Mouse (Mus musculus) cerebellum, adult 2 months (tissue): ENCODE measurements around the gene Slc35b4.

ENCODE experiments used
- CTCF ChIP-seq: fragments of 200-500 bp; IDR thresholded peaks from 2 replicates; pipeline ENCODE4 v1.5.1; 2011; ENCODE audit warnings: low read depth, mild to moderate bottlenecking, control low read depth, low read length, moderate library complexity, borderline replicate concordance; ENCODE audit not compliant: insufficient read depth
- POLR2A ChIP-seq: fragments of 200-500 bp; IDR thresholded peaks from 2 replicates; pipeline ENCODE4 v1.6.1; 2011; ENCODE audit warnings: low read length, control low read depth, borderline replicate concordance; ENCODE audit not compliant: insufficient read depth

GRCm38 (mm10) chr6:34203503-34203902 lies 26.6 kb upstream of the Slc35b4 start:
- no peak for TF ChIP-seq POLR2A
- no peak for TF ChIP-seq CTCF
